Mouse (Mus musculus) cortical plate, adult 2 months (tissue): ENCODE results near the gene Vpreb1.

Experiments
- CTCF ChIP-seq: fragments of 200-500 bp; IDR thresholded peaks from 2 replicates; pipeline ENCODE4 v1.5.1; 2011; ENCODE audit warnings: mild to moderate bottlenecking, control low read depth, low read length; ENCODE audit not compliant: insufficient read depth; ENCODE audit errors: extremely low read depth
- POLR2A ChIP-seq: fragments of 200-500 bp; IDR thresholded peaks from 2 replicates; pipeline ENCODE4 v1.6.1; 2011; ENCODE audit warnings: mild to moderate bottlenecking, low read length, control low read depth; ENCODE audit not compliant: insufficient read depth; ENCODE audit errors: extremely low read depth

GRCm38 (mm10) chr16:16865696-16866561 lies 4.7 kb downstream of the Vpreb1 start:
- TF ChIP-seq CTCF (no peak), POLR2A (no peak)
